Mouse (Mus musculus): ENCODE measurements around the gene Gm28230. TPM values are rescaled to one million over a fixed set of nuclear protein-coding genes. Genes with fewer than 3 reads are reported as not detected.

Gene Gm28230
- total and polyA plus RNA-seq, 3 experiments, result not detected

DNA sequence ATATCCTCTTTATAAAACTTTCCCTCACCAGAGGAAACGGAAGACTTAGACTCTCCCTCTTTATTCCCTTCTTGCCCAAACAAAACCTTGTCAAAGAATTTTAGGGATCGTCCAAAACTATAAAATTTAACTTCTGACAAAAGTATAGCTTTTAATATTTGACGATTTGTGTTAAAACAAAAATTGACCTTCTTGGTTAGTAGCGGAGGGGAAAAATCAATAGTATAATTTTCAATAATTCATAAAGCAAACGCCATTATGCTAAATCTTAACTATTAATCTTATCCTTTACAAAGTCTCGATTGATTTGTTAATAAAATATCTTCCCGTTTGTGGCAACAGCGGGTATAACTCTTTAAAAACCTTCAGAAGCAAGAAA lies 36.2 kb upstream of the Gm28230 start:
- TF ChIP-seq MEF2A (IDR thresholded peaks at IDR 0.05; ENCODE audit: extremely low read depth, insufficient replicate concordance, low read depth, low read length, poor library complexity, severe bottlenecking) (no peak), GABPA (IDR thresholded peaks at IDR 0.05; ENCODE audit: low read depth, low read length) (no peak), TAL1 (IDR thresholded peaks at IDR 0.05; ENCODE audit: low read length) (no peak), ETS1 (IDR thresholded peaks at IDR 0.05; ENCODE audit: low read depth, low read length) (no peak), EP300 (IDR thresholded peaks at IDR 0.05; ENCODE audit: low read depth in 1 of 2, low read length in 2 of 2) (no peak), MAFK (IDR thresholded peaks at IDR 0.05; ENCODE audit: borderline replicate concordance, low read depth, low read length) (no peak), NELFE (IDR thresholded peaks at IDR 0.05; ENCODE audit: low read depth, low read length) (no peak)

GRCm38 (mm10) chr2:74691022-74691951 lies 35.2 kb upstream of the Gm28230 start, which contains the start of gene Hoxd10:
Gene Hoxd10, plus strand, starts transcription at chr2:74691924.
- no peaks in the 10 kb centered on the region for H3K36me3 ChIP-seq (ENCODE audit: control insufficient read depth in 1 of 2, insufficient read depth in 2 of 2, low read length in 2 of 2)
- H3K27ac ChIP-seq (ENCODE audit: control insufficient read depth, low read depth, low read length), result no peak within 1 kb of the TSS
- no peak within 1 kb of the TSS for H3K4me3 ChIP-seq (ENCODE audit: control insufficient read depth in 1 of 2, insufficient read depth in 1 of 2, low read depth in 2 of 2, low read length in 2 of 2)
- DNase-seq (ENCODE audit: low read depth, low spot score), result no peak
- no peaks in the 10 kb centered on the region for H3K4me1 ChIP-seq (ENCODE audit: control insufficient read depth in 1 of 2, insufficient read depth in 2 of 2, low read length in 2 of 2)
- no peaks in the 10 kb centered on the region for H3K79me2 ChIP-seq (ENCODE audit: control insufficient read depth, insufficient read depth, low read length, poor library complexity)
- TF ChIP-seq JUND (IDR thresholded peaks at IDR 0.05; ENCODE audit: low read depth, low read length) (no peak), MEF2A (IDR thresholded peaks at IDR 0.05; ENCODE audit: extremely low read depth, insufficient replicate concordance, low read depth, low read length, poor library complexity, severe bottlenecking) (no peak), POLR2AphosphoS2 (IDR thresholded peaks at IDR 0.05; ENCODE audit: low read length) (no peak), MYC (IDR thresholded peaks at IDR 0.05; ENCODE audit: low read depth, low read length) (no peak), USF1 (IDR thresholded peaks at IDR 0.05; ENCODE audit: low read depth, low read length) (no peak), MXI1 (IDR thresholded peaks at IDR 0.05; ENCODE audit: low read depth, low read length) (no peak), ELF1 (IDR thresholded peaks at IDR 0.05; ENCODE audit: low read depth, low read length) (no peak), MYB (IDR thresholded peaks at IDR 0.05; ENCODE audit: low read depth, low read length) (no peak), KAT2A (conservative IDR thresholded peaks at IDR 0.05; ENCODE audit: low read depth, low read length) (no peak), BHLHE40 (IDR thresholded peaks at IDR 0.05; ENCODE audit: borderline replicate concordance, low read depth, low read length) (no peak), GATA1 (IDR thresholded peaks at IDR 0.05; ENCODE audit: low read depth, low read length) (no peak), SMC3 (IDR thresholded peaks at IDR 0.05; ENCODE audit: low read depth, low read length) (no peak), SIN3A (IDR thresholded peaks at IDR 0.05; ENCODE audit: low read length) (no peak), MAX (IDR thresholded peaks at IDR 0.05; ENCODE audit: low read length) (no peak), USF2 (IDR thresholded peaks at IDR 0.05; ENCODE audit: borderline replicate concordance in 1 of 2, insufficient read depth in 1 of 2, low read depth in 1 of 2, low read length in 2 of 2) (no peak), ZNF384 (IDR thresholded peaks at IDR 0.05; ENCODE audit: low read depth, low read length) (no peak), HCFC1 (IDR thresholded peaks at IDR 0.05; ENCODE audit: low read depth, low read length) (no peak)
- H3K9me3 ChIP-seq (replicated peaks; ENCODE audit: insufficient read depth, low read length), result no peaks in the 10 kb centered on the region
- no peaks in the 10 kb centered on the region; a peak in 1 of 4 replicates for H3K27me3 ChIP-seq (ENCODE audit: control insufficient read depth in 1 of 2, insufficient read depth in 2 of 2, low read length in 2 of 2)
- no peak within 1 kb of the TSS for H3K9ac ChIP-seq (ENCODE audit: control insufficient read depth, low read depth, low read length, poor library complexity, severe bottlenecking)

More for the DNA sequence above, 36.2 kb upstream of the Gm28230 start:
- no peak overlapping the region for H3K9ac ChIP-seq (ENCODE audit: control insufficient read depth, low read depth, low read length, poor library complexity, severe bottlenecking)
- no peaks in the 10 kb centered on the region for H3K9me3 ChIP-seq (replicated peaks; ENCODE audit: insufficient read depth, low read length)
- H3K27me3 ChIP-seq (ENCODE audit: control insufficient read depth in 1 of 2, insufficient read depth in 2 of 2, low read length in 2 of 2), result no peaks in the 10 kb centered on the region; a peak in 1 of 4 replicates
- H3K4me3 ChIP-seq (ENCODE audit: control insufficient read depth in 1 of 2, insufficient read depth in 1 of 2, low read depth in 2 of 2, low read length in 2 of 2), result no peak overlapping the region
- no peaks in the 10 kb centered on the region for H3K4me1 ChIP-seq (ENCODE audit: control insufficient read depth in 1 of 2, insufficient read depth in 2 of 2, low read length in 2 of 2)
- H3K79me2 ChIP-seq (ENCODE audit: control insufficient read depth, insufficient read depth, low read length, poor library complexity), result no peaks in the 10 kb centered on the region
- H3K36me3 ChIP-seq (ENCODE audit: control insufficient read depth in 1 of 2, insufficient read depth in 2 of 2, low read length in 2 of 2), result no peaks in the 10 kb centered on the region
- DNase-seq (ENCODE audit: low read depth, low spot score), result no peak
- no peak overlapping the region for H3K27ac ChIP-seq (ENCODE audit: control insufficient read depth, low read depth, low read length)
